9 mouse cellular contexts compared by ENCODE assay signal in genomic region chr3:50300952-50301303, GRCm38 (mm10).
A peak's percentile ranks its signal among the peaks of the same experiment; 100 is the strongest.
DNase-seq lines count a peak whose midpoint lies in the region; TF ChIP-seq lines count a peak whose summit lies in the region.
"Had no signal": no experiment of that assay in that cellular context is flagged by ENCODE, and none has a peak within 500 bp of the region (broad histone marks: within the 10 kb centered on the region; RNA-seq: fewer than 3 reads in every experiment).

No protein-coding gene starts in this region.

- TF ChIP-seq CTCF in C2C12 (IDR thresholded peaks at IDR 0.05; ENCODE audit: control insufficient read depth, insufficient read depth, insufficient read length) (peak; percentile 28), MEL (IDR thresholded peaks at IDR 0.05 in 2 of 3, conservative IDR thresholded peaks at IDR 0.05 in 1 of 3; ENCODE audit: control insufficient read depth in 1 of 3, insufficient read depth in 1 of 3, low read depth in 2 of 3, low read length in 3 of 3, poor library complexity in 1 of 3, severe bottlenecking in 1 of 3) (peak; percentile 66 to 80 (median 73))

- H3K4me3 ChIP-seq in C2C12 (ENCODE audit: insufficient read depth, poor library complexity, severe bottlenecking) (no peak overlapping the region), MEL (ENCODE audit: control insufficient read depth in 1 of 2, insufficient read depth in 1 of 2, low read depth in 2 of 2, low read length in 2 of 2) (no peak overlapping the region)
- H3K4me3 ChIP-seq: stomach, embryonic 15.5 days had no signal

- H3K79me2 ChIP-seq in C2C12 (ENCODE audit: control insufficient read depth, insufficient read depth) (no peaks in the 10 kb centered on the region), MEL (ENCODE audit: control insufficient read depth, insufficient read depth, low read length, poor library complexity) (no peaks in the 10 kb centered on the region)

- peak; percentile 78 for DNase-seq in MEL (ENCODE audit: low read depth, low spot score)
- peak; percentile 57 for DNase-seq in cerebellum, adult 8-10 months
- DNase-seq in forelimb bud, embryonic 11.5 days (ENCODE audit: low read depth, low spot score): peak; percentile 81
- peak; percentile 49 to 72 for DNase-seq in kidney, postnatal 36 days
- DNase-seq in lung, postnatal 25 days (ENCODE audit: low spot score): peak; percentile 59
- peak; percentile 70 for DNase-seq in right cerebral cortex, adult 18-20 months
- DNase-seq in spleen, postnatal 36 days (ENCODE audit: low spot score in 2 of 2): no peak

- peaks cover 2 to 8% of the 10 kb centered on the region in 2 experiments for H3K4me1 ChIP-seq in MEL (ENCODE audit: control insufficient read depth in 1 of 2, insufficient read depth in 2 of 2, low read length in 2 of 2)
- H3K4me1 ChIP-seq: stomach, embryonic 15.5 days had no signal

- no peak overlapping the region for H3K27ac ChIP-seq in MEL (ENCODE audit: control insufficient read depth, low read depth, low read length)
- H3K27ac ChIP-seq: stomach, embryonic 15.5 days had no signal

- H3K27me3 ChIP-seq in C2C12 (ENCODE audit: control insufficient read depth, insufficient read depth, insufficient read length) (no peaks in the 10 kb centered on the region), MEL (ENCODE audit: control insufficient read depth in 1 of 2, insufficient read depth in 2 of 2, low read length in 2 of 2) (no peaks in the 10 kb centered on the region)
- H3K27me3 ChIP-seq: stomach, embryonic 15.5 days had no signal

- TF ChIP-seq POLR2A in MEL (IDR thresholded peaks at IDR 0.05; ENCODE audit: control insufficient read depth in 1 of 2, insufficient read depth in 1 of 2, low read depth in 1 of 2, low read length in 2 of 2, poor library complexity in 1 of 2): no peak

- no peak for TF ChIP-seq EP300 in MEL (IDR thresholded peaks at IDR 0.05; ENCODE audit: low read depth in 1 of 2, low read length in 2 of 2)

- peak; percentile 80 for TF ChIP-seq RAD21 in MEL (IDR thresholded peaks at IDR 0.05; ENCODE audit: low read depth, low read length)

- H3K9me3 ChIP-seq in MEL (replicated peaks; ENCODE audit: insufficient read depth, low read length): no peaks in the 10 kb centered on the region
- H3K9me3 ChIP-seq: stomach, embryonic 15.5 days had no signal

- no peaks in the 10 kb centered on the region for H3K36me3 ChIP-seq in C2C12 (ENCODE audit: control insufficient read depth, insufficient read depth)
- peaks cover 0 to 8% of the 10 kb centered on the region in 2 experiments; a peak in 2 of 4 replicates for H3K36me3 ChIP-seq in MEL (ENCODE audit: control insufficient read depth in 1 of 2, insufficient read depth in 2 of 2, low read length in 2 of 2)
- H3K36me3 ChIP-seq: stomach, embryonic 15.5 days had no signal

- no peaks in the 10 kb centered on the region for H3K79me3 ChIP-seq in C2C12 (ENCODE audit: low read depth)

- no peak overlapping the region for H3K9ac ChIP-seq in MEL (ENCODE audit: control insufficient read depth, low read depth, low read length, poor library complexity, severe bottlenecking)
- H3K9ac ChIP-seq: stomach, embryonic 15.5 days had no signal

- H3ac ChIP-seq in C2C12 (ENCODE audit: control insufficient read depth, insufficient read length, low read depth): no peak overlapping the region

TF ChIP-seq in C2C12, 6 proteins besides CTCF, POLR2A, EP300 and RAD21:
- TF ChIP-seq USF1 (IDR thresholded peaks at IDR 0.05; ENCODE audit: low read depth) (no peak), MAX (IDR thresholded peaks at IDR 0.05) (no peak), FOSL1 (IDR thresholded peaks at IDR 0.05; ENCODE audit: insufficient read depth, low read length, poor library complexity, severe bottlenecking) (no peak), CEBPB (IDR thresholded peaks at IDR 0.05; ENCODE audit: low read depth) (no peak), MYOG (IDR thresholded peaks at IDR 0.05; ENCODE audit: control insufficient read depth, extremely low read depth, insufficient read length) (no peak), MYOD1 (IDR thresholded peaks at IDR 0.05; ENCODE audit: control insufficient read depth, insufficient read length, low read depth) (no peak)

TF ChIP-seq in MEL, 35 proteins besides CTCF, POLR2A, EP300 and RAD21:
- TF ChIP-seq SIN3A (IDR thresholded peaks at IDR 0.05; ENCODE audit: low read length): no peak
- no peak for TF ChIP-seq TAL1 (IDR thresholded peaks at IDR 0.05; ENCODE audit: low read length)
- TF ChIP-seq USF1 (IDR thresholded peaks at IDR 0.05; ENCODE audit: low read depth, low read length): no peak
- no peak for TF ChIP-seq MYB (IDR thresholded peaks at IDR 0.05; ENCODE audit: low read depth, low read length)
- no peak for TF ChIP-seq JUND (IDR thresholded peaks at IDR 0.05; ENCODE audit: low read depth, low read length)
- peak; percentile 67 for TF ChIP-seq ZC3H11A (IDR thresholded peaks at IDR 0.05; ENCODE audit: low read depth, low read length)
- no peak for TF ChIP-seq ZKSCAN1 (IDR thresholded peaks at IDR 0.05; ENCODE audit: low read depth, low read length)
- peak; percentile 80 for TF ChIP-seq SMC3 (IDR thresholded peaks at IDR 0.05; ENCODE audit: low read depth, low read length)
- no peak for TF ChIP-seq TCF12 (IDR thresholded peaks at IDR 0.05; ENCODE audit: low read depth, low read length)
- no peak for TF ChIP-seq MEF2A (IDR thresholded peaks at IDR 0.05; ENCODE audit: extremely low read depth, insufficient replicate concordance, low read depth, low read length, poor library complexity, severe bottlenecking)
- TF ChIP-seq ZNF384 (IDR thresholded peaks at IDR 0.05; ENCODE audit: low read depth, low read length): no peak

Comparison
In these comparisons a context has a peak if more than half of its experiments do, and no peak if none do; other contexts are left out.
1. DNase-seq: peak in MEL (single experiment), cerebellum, adult 8-10 months (single experiment), forelimb bud, embryonic 11.5 days (single experiment), kidney, postnatal 36 days (2 of 2), lung, postnatal 25 days (single experiment) and right cerebral cortex, adult 18-20 months (single experiment); none in spleen, postnatal 36 days (0 of 2).